18 mouse cellular contexts compared by ENCODE assay signal in the genomic region with DNA sequence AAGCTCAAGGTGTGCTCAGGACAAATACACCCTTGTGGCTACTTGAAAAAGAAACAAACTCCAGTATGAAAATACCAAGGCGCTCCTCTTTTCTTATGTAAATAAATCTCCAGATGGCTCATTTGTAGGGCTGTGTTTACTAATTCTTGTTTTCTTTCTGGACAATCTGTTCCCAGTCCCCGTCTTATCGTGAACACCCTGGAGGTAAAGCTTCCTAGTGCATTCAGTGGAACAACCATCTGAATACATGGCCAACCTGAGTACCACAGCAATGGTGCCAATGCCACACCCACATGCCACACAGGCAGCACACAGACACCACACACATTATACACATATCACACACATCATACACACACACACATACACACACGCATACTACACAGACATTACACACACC.
DNase-seq lines count a peak whose midpoint lies in the region; ATAC-seq and TF ChIP-seq lines count a peak whose summit lies in the region.
"Had no signal": no experiment of that assay in that cellular context is flagged by ENCODE, and none has a peak within 500 bp of the region (broad histone marks: within the 10 kb centered on the region; RNA-seq: fewer than 3 reads in every experiment).

No protein-coding gene starts in this region.

- H3K27me3 ChIP-seq in forebrain, postnatal 0 days (ENCODE audit: insufficient read depth, low read length): no peaks in the 10 kb centered on the region
- H3K27me3 ChIP-seq in forebrain, embryonic 10.5 days (ENCODE audit: poor library complexity, severe bottlenecking): no peaks in the 10 kb centered on the region
- H3K27me3 ChIP-seq in ES-Bruce4 (ENCODE audit: control insufficient read depth, insufficient read depth, low read length, poor library complexity, severe bottlenecking) (no peaks in the 10 kb centered on the region), MEL (ENCODE audit: control insufficient read depth in 1 of 2, insufficient read depth in 2 of 2, low read length in 2 of 2) (no peaks in the 10 kb centered on the region)
- no peaks in the 10 kb centered on the region for H3K27me3 ChIP-seq in limb, embryonic 10.5 days (ENCODE audit: low read depth, poor library complexity, severe bottlenecking)
- H3K27me3 ChIP-seq: hindbrain, embryonic 15.5 days; limb, embryonic 15.5 days had no signal

- TF ChIP-seq RAD21 in MEL (IDR thresholded peaks at IDR 0.05; ENCODE audit: low read depth, low read length): no peak

- ATAC-seq in forebrain, postnatal 0 days: no peak

- no peak overlapping the region for H3K27ac ChIP-seq in forebrain, postnatal 0 days (ENCODE audit: low read depth, low read length)
- no peak overlapping the region for H3K27ac ChIP-seq in forebrain, embryonic 10.5 days
- H3K27ac ChIP-seq in ES-Bruce4 (ENCODE audit: insufficient read depth, low read length) (no peak overlapping the region), MEL (ENCODE audit: control insufficient read depth, low read depth, low read length) (no peak overlapping the region)
- no peak overlapping the region for H3K27ac ChIP-seq in limb, embryonic 10.5 days
- H3K27ac ChIP-seq: hindbrain, embryonic 15.5 days; left cerebral cortex, adult 2 months; limb, embryonic 15.5 days; liver, embryonic 14.5 days; midbrain, embryonic 12.5 days had no signal

- H3K4me1 ChIP-seq in forebrain, postnatal 0 days (ENCODE audit: insufficient read depth): no peaks in the 10 kb centered on the region
- H3K4me1 ChIP-seq in forebrain, embryonic 10.5 days: peaks cover 31% of the 10 kb centered on the region
- H3K4me1 ChIP-seq in ES-Bruce4 (ENCODE audit: control insufficient read depth, insufficient read depth, low read length) (no peaks in the 10 kb centered on the region), MEL (ENCODE audit: control insufficient read depth in 1 of 2, insufficient read depth in 2 of 2, low read length in 2 of 2) (no peaks in the 10 kb centered on the region)
- H3K4me1 ChIP-seq in limb, embryonic 10.5 days: peaks cover 37% of the 10 kb centered on the region
- H3K4me1 ChIP-seq: hindbrain, embryonic 15.5 days had no signal

- TF ChIP-seq CTCF in forebrain, postnatal 0 days (IDR thresholded peaks at IDR 0.05; ENCODE audit: low read depth): peak; percentile 20; the same call in 1 of the 2 replicates
- TF ChIP-seq CTCF in ES-Bruce4 (IDR thresholded peaks at IDR 0.05; ENCODE audit: low read depth, low read length) (no peak), MEL (IDR thresholded peaks at IDR 0.05 in 2 of 3, conservative IDR thresholded peaks at IDR 0.05 in 1 of 3; ENCODE audit: control insufficient read depth in 1 of 3, insufficient read depth in 1 of 3, low read depth in 2 of 3, low read length in 3 of 3, poor library complexity in 1 of 3, severe bottlenecking in 1 of 3) (no peak)

- WGBS in forebrain, postnatal 0 days: 32% methylated on average over 4 of the region's 4 CpGs
- 79% methylated on average over 4 of the region's 4 CpGs for WGBS in forebrain, embryonic 10.5 days
- 75% methylated on average over 4 of the region's 4 CpGs for WGBS in limb, embryonic 10.5 days

- no peaks in the 10 kb centered on the region for H3K9me3 ChIP-seq in forebrain, postnatal 0 days (ENCODE audit: low read length)
- H3K9me3 ChIP-seq in forebrain, embryonic 10.5 days: no peaks in the 10 kb centered on the region
- H3K9me3 ChIP-seq in ES-Bruce4 (replicated peaks; ENCODE audit: control insufficient read depth, insufficient read depth, low read length, poor library complexity, severe bottlenecking): peaks cover 6% of the 10 kb centered on the region
- H3K9me3 ChIP-seq in MEL (replicated peaks; ENCODE audit: insufficient read depth, low read length): no peaks in the 10 kb centered on the region
- no peaks in the 10 kb centered on the region for H3K9me3 ChIP-seq in limb, embryonic 10.5 days (replicated peaks)
- H3K9me3 ChIP-seq: hindbrain, embryonic 15.5 days; limb, embryonic 15.5 days; midbrain, embryonic 12.5 days had no signal

- no peak overlapping the region for H3K4me2 ChIP-seq in forebrain, postnatal 0 days (ENCODE audit: low read depth)
- H3K4me2 ChIP-seq: heart, embryonic 11.5 days; hindbrain, embryonic 15.5 days; limb, embryonic 15.5 days; midbrain, embryonic 12.5 days had no signal

- no peaks in the 10 kb centered on the region for H3K36me3 ChIP-seq in forebrain, postnatal 0 days (ENCODE audit: insufficient read depth)
- H3K36me3 ChIP-seq in forebrain, embryonic 10.5 days (replicated peaks): no peaks in the 10 kb centered on the region
- H3K36me3 ChIP-seq in ES-Bruce4 (ENCODE audit: control insufficient read depth, insufficient read depth, low read length, poor library complexity, severe bottlenecking) (no peaks in the 10 kb centered on the region), MEL (ENCODE audit: control insufficient read depth in 1 of 2, insufficient read depth in 2 of 2, low read length in 2 of 2) (no peaks in the 10 kb centered on the region)
- no peaks in the 10 kb centered on the region for H3K36me3 ChIP-seq in limb, embryonic 10.5 days
- H3K36me3 ChIP-seq: hindbrain, embryonic 15.5 days; limb, embryonic 15.5 days; midbrain, embryonic 12.5 days had no signal

- H3K79me2 ChIP-seq in MEL (ENCODE audit: control insufficient read depth, insufficient read depth, low read length, poor library complexity): no peaks in the 10 kb centered on the region

- no peak overlapping the region for H3K4me3 ChIP-seq in forebrain, postnatal 0 days (ENCODE audit: low read depth, low read length)
- no peak overlapping the region for H3K4me3 ChIP-seq in forebrain, embryonic 10.5 days
- no peak overlapping the region for H3K4me3 ChIP-seq in ES-Bruce4 (ENCODE audit: low read depth, low read length)
- no peak overlapping the region for H3K4me3 ChIP-seq in MEL (ENCODE audit: control insufficient read depth in 1 of 2, insufficient read depth in 1 of 2, low read depth in 2 of 2, low read length in 2 of 2)
- H3K4me3 ChIP-seq in limb, embryonic 10.5 days: no peak overlapping the region
- H3K4me3 ChIP-seq: hindbrain, embryonic 15.5 days; left cerebral cortex, adult 2 months; limb, embryonic 15.5 days; midbrain, embryonic 12.5 days had no signal

- no peak for DNase-seq in forebrain, postnatal 0 days
- no peak for DNase-seq in forebrain, embryonic 10.5 days (ENCODE audit: extremely low spot score, low spot score)
- DNase-seq in MEL (ENCODE audit: low read depth, low spot score): no peak
- peak; percentile 26 for DNase-seq in lung, postnatal 25 days (ENCODE audit: low spot score)
- no peak for DNase-seq in limb, embryonic 10.5 days (ENCODE audit: low spot score)
- DNase-seq in adrenal gland, postnatal 25 days: no peak
- DNase-seq: adrenal gland, postnatal 36 days; cerebellum, adult 11-12 months; cerebellum, postnatal 14 days; kidney, adult 2 months; kidney, postnatal 10 days had no signal

- TF ChIP-seq EP300 in ES-Bruce4 (IDR thresholded peaks at IDR 0.05; ENCODE audit: insufficient read depth, low read depth, low read length): 0 out of 2 replicates have a peak, but pooled peaks have one; percentile 52
- TF ChIP-seq EP300 in MEL (IDR thresholded peaks at IDR 0.05; ENCODE audit: low read depth in 1 of 2, low read length in 2 of 2): no peak

- TF ChIP-seq POLR2A in ES-Bruce4 (IDR thresholded peaks at IDR 0.05; ENCODE audit: insufficient read depth, low read length): no peak
- TF ChIP-seq POLR2A in MEL (IDR thresholded peaks at IDR 0.05; ENCODE audit: control insufficient read depth in 1 of 2, insufficient read depth in 1 of 2, low read depth in 1 of 2, low read length in 2 of 2, poor library complexity in 1 of 2): no peak

- H3K9ac ChIP-seq in forebrain, postnatal 0 days: no peak overlapping the region
- H3K9ac ChIP-seq in ES-Bruce4 (ENCODE audit: low read depth, poor library complexity, severe bottlenecking) (no peak overlapping the region), MEL (ENCODE audit: control insufficient read depth, low read depth, low read length, poor library complexity, severe bottlenecking) (no peak overlapping the region)
- H3K9ac ChIP-seq: hindbrain, embryonic 15.5 days; limb, embryonic 15.5 days; liver, embryonic 14.5 days; midbrain, embryonic 12.5 days had no signal

TF ChIP-seq in MEL, 35 proteins besides CTCF, POLR2A, EP300 and RAD21:
- TF ChIP-seq MAFK (IDR thresholded peaks at IDR 0.05; ENCODE audit: borderline replicate concordance, low read depth, low read length) (no peak), POLR2AphosphoS5 (IDR thresholded peaks at IDR 0.05; ENCODE audit: borderline replicate concordance, low read depth, low read length) (0 out of 2 replicates have a peak, but pooled peaks have one; percentile 25)
